Mouse (Mus musculus) CD4-positive, CD25-positive, alpha-beta regulatory T cell, adult 4 months (primary cell): ENCODE data around the gene Zswim1. TPM values are rescaled to one million over a fixed set of nuclear protein-coding genes. Genes with fewer than 3 reads are reported as not detected.
A peak's percentile ranks its signal among the peaks of the same experiment; 100 is the strongest.
"Not testable (repeated sequence)": the region's sequence is repeated elsewhere in the genome, so short reads cannot be mapped to it uniquely, and the experiment has no call there.

Experiments used
- ATAC-seq: one replicate; pipeline ENCODE4 v1.8.0; 2017
- polyA plus RNA-seq, 2 experiments: library from polyadenylated mRNA; unstranded; fragments of 100-300 nt; shearing (Covaris generic); gene quantifications; one replicate each; pipeline ENCODE4 v1.2.1; 2017

The Zswim1 gene
- polyA plus RNA-seq, 2 experiments from 2014 or later: 20.9 to 30.5 TPM

- ATAC-seq: no peak
Observed at GRCm38 (mm10) chr2:164867566-164867965, 45.1 kb downstream of the Zswim1 start.

GRCm38 (mm10) chr2:164868491-164868890 lies 46.0 kb downstream of the Zswim1 start:
- ATAC-seq: peak; percentile 77

- ATAC-seq: no peak
Observed at GRCm38 (mm10) chr2:164871602-164872303, 49.3 kb downstream of the Zswim1 start.

- ATAC-seq: no peak
Observed at GRCm38 (mm10) chr2:164873621-164874020, 51.1 kb downstream of the Zswim1 start.

GRCm38 (mm10) chr2:164874239-164874769 lies 51.8 kb downstream of the Zswim1 start:
- ATAC-seq: no peak

DNA sequence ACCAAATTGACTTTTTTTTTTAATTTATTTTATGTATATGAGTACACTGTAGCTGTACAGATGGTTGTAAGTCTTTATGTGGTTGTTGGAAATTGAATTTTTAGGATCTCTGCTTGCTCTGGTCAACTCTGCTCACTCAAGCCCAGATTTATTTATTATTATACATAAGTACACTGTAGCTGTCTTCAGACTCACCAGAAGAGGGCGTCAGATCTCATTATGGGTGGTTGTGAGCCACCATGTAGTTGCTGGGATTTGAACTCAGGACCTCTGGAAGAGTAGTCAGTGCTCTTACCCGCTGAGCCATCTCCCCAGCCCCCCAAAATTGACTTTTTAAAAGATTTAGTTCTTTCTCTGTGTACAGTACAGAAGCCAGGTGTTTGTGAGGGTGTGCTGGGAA lies 53.2 kb downstream of the Zswim1 start:
- not testable (repeated sequence) for ATAC-seq

Other genes with a start within 250 kb of the Zswim1 start
- gene Spint3, start 249.2 kb upstream of the Zswim1 start, polyA plus RNA-seq: not detected
- not detected for gene Wfdc6a, start 237.2 kb upstream of the Zswim1 start, polyA plus RNA-seq
- gene Eppin, start 229.1 kb upstream of the Zswim1 start, polyA plus RNA-seq: not detected
- gene Wfdc6b, start 209.2 kb upstream of the Zswim1 start, polyA plus RNA-seq: not detected
- not detected for gene Wfdc8, start 209.1 kb upstream of the Zswim1 start, polyA plus RNA-seq
- not detected for gene Wfdc16, start 183.9 kb upstream of the Zswim1 start, polyA plus RNA-seq
- gene Wfdc10, start 166.6 kb upstream of the Zswim1 start, polyA plus RNA-seq: not detected
- gene Wfdc9, start 166.1 kb upstream of the Zswim1 start, polyA plus RNA-seq: not detected
- gene Wfdc11, start 148.6 kb upstream of the Zswim1 start, polyA plus RNA-seq: not detected
- not detected for gene Wfdc13, start 137.6 kb upstream of the Zswim1 start, polyA plus RNA-seq
- not detected for gene Spint4, start 124.2 kb upstream of the Zswim1 start, polyA plus RNA-seq
- gene Spint5, start 107.4 kb upstream of the Zswim1 start, polyA plus RNA-seq: not detected
- not detected for gene Wfdc3, start 76.8 kb upstream of the Zswim1 start, polyA plus RNA-seq
- 1 to 10 TPM; 3.8 to 7.3 TPM for gene Dnttip1, start 76.7 kb upstream of the Zswim1 start, polyA plus RNA-seq
- 10 to 100 TPM in 1 of 2 experiments, 1 to 10 TPM in 1; 7.7 to 11.4 TPM for gene Ube2c, start 52.8 kb upstream of the Zswim1 start, polyA plus RNA-seq
- not detected for gene Tnnc2, start 42.7 kb upstream of the Zswim1 start, polyA plus RNA-seq
- gene Snx21, start 36.9 kb upstream of the Zswim1 start, polyA plus RNA-seq: 1 to 10 TPM; 4.9 to 7.7 TPM
- 10 to 100 TPM; 32.5 to 42.2 TPM for gene Acot8, start 17.8 kb upstream of the Zswim1 start, polyA plus RNA-seq
- gene Zswim3, start 17.6 kb upstream of the Zswim1 start, polyA plus RNA-seq: 1 to 10 TPM; 7.0 to 8.1 TPM
- not detected for gene Spata25, start 5.9 kb downstream of the Zswim1 start, polyA plus RNA-seq
- 100 to 1,000 TPM; 211 to 247 TPM for gene Ctsa, start 10.2 kb downstream of the Zswim1 start, polyA plus RNA-seq
- 1 to 10 TPM in 1 of 2 experiments, under 1 TPM in 1; 0.65 to 1.6 TPM for gene Neurl2, start 10.8 kb downstream of the Zswim1 start, polyA plus RNA-seq
- under 1 TPM; 0.34 to 0.98 TPM for gene Pltp, start 35.0 kb downstream of the Zswim1 start, polyA plus RNA-seq
- gene Pcif1, start 56.6 kb downstream of the Zswim1 start, polyA plus RNA-seq: 100 to 1,000 TPM; 106 to 115 TPM
- 1 to 10 TPM; 5.6 to 8.2 TPM for gene Zfp335, start 89.1 kb downstream of the Zswim1 start, polyA plus RNA-seq
- 1 to 10 TPM; 2.0 to 4.1 TPM for gene Mmp9, start 118.1 kb downstream of the Zswim1 start, polyA plus RNA-seq
- gene Slc12a5, start 138.1 kb downstream of the Zswim1 start, polyA plus RNA-seq: under 1 TPM in 1 of 2 experiments, not detected in 1; 0.31 TPM
- gene Ncoa5, start 212.2 kb downstream of the Zswim1 start, polyA plus RNA-seq: 10 to 100 TPM; 28.6 to 49.0 TPM
- gene Cd40, start 232.9 kb downstream of the Zswim1 start, polyA plus RNA-seq: 1 to 10 TPM; 1.6 to 6.0 TPM